Mouse (Mus musculus): ENCODE measurements around the gene Pkp3. TPM values are rescaled to one million over a fixed set of nuclear protein-coding genes. Genes with fewer than 3 reads are reported as not detected.
"Not testable (repeated sequence)": the region's sequence is repeated elsewhere in the genome, so short reads cannot be mapped to it uniquely, and the experiment has no call there.

Pkp3 gene
- not detected for total RNA-seq (2021)

GRCm38 (mm10) chr7:141077841-141078240, at the start of gene Pkp3:
Gene Pkp3 (plus strand): TSS chr7:141078218.
- intact Hi-C loops (cut with DNase I): no loop called here
- DNase-seq: no peak

GRCm38 (mm10) chr7:141028831-141029230, 49.2 kb upstream of the Pkp3 start, which contains the start of gene Gm17387:
Gene Gm17387 (plus strand): TSS chr7:141029131.
- intact Hi-C loops (cut with DNase I): no loop called here

GRCm38 (mm10) chr7:141030390-141030789, 47.6 kb upstream of the Pkp3 start:
- intact Hi-C loops (cut with DNase I): no loop called here

More at GRCm38 (mm10) chr7:141028831-141029230, 49.2 kb upstream of the Pkp3 start, which contains the start of gene Gm17387:
- DNase-seq: no peak

GRCm38 (mm10) chr7:141032458-141033167, 45.4 kb upstream of the Pkp3 start:
- intact Hi-C loops (cut with DNase I): no loop called here
- DNase-seq: no peak

More at GRCm38 (mm10) chr7:141030390-141030789, 47.6 kb upstream of the Pkp3 start:
- DNase-seq: no peak

- intact Hi-C loops (cut with DNase I); DNase-seq: not testable (repeated sequence)
Measured at GRCm38 (mm10) chr7:141036624-141037023, 41.4 kb upstream of the Pkp3 start.

- DNase-seq: no peak
- intact Hi-C loops (cut with DNase I): no loop called here
Measured at GRCm38 (mm10) chr7:141038090-141039032, 39.7 kb upstream of the Pkp3 start.

- no peak for DNase-seq
- intact Hi-C loops (cut with DNase I): loop anchor here (5.0 kb wide), 1 partner anchor 72 kb away; the partner anchor contains the start of gene Ifitm1
Measured at GRCm38 (mm10) chr7:141039386-141040107, 38.5 kb upstream of the Pkp3 start.

GRCm38 (mm10) chr7:141040867-141041606, 37.0 kb upstream of the Pkp3 start:
- intact Hi-C loops (cut with DNase I): loop anchor here (5.0 kb wide), 1 partner anchor 74 kb away; the partner anchor contains the start of gene Ifitm1
- no peak for DNase-seq

GRCm38 (mm10) chr7:141041661-141042060, 36.4 kb upstream of the Pkp3 start:
- intact Hi-C loops (cut with DNase I): loop anchor here (5.0 kb wide), 1 partner anchor 74 kb away; the partner anchor contains the start of gene Ifitm1

GRCm38 (mm10) chr7:141042539-141042938, 35.5 kb upstream of the Pkp3 start:
- DNase-seq: no peak

More at GRCm38 (mm10) chr7:141041661-141042060, 36.4 kb upstream of the Pkp3 start:
- peak; percentile 80 for DNase-seq

GRCm38 (mm10) chr7:141046931-141047580, 31.0 kb upstream of the Pkp3 start:
- no peak for DNase-seq
- intact Hi-C loops (cut with DNase I): no loop called here

More at GRCm38 (mm10) chr7:141042539-141042938, 35.5 kb upstream of the Pkp3 start:
- intact Hi-C loops (cut with DNase I): loop anchor here (5.0 kb wide), 1 partner anchor 75 kb away; the partner anchor contains the start of gene Ifitm1

- DNase-seq: peak; percentile 66
- intact Hi-C loops (cut with DNase I): loop anchor here (2.0 kb wide), 2 partner anchors 139 to 201 kb away; partner anchors contain the start of gene Odf3
Measured at GRCm38 (mm10) chr7:141047581-141048225, 30.3 kb upstream of the Pkp3 start.

- intact Hi-C loops (cut with DNase I): loop anchor here (2.0 kb wide), 2 partner anchors 140 to 202 kb away; partner anchors contain the start of gene Odf3
- peak; percentile 94 for DNase-seq
Measured at GRCm38 (mm10) chr7:141048226-141049218, 29.5 kb upstream of the Pkp3 start.

GRCm38 (mm10) chr7:141049326-141049725, 28.7 kb upstream of the Pkp3 start:
- no peak for DNase-seq
- intact Hi-C loops (cut with DNase I): loop anchor here (2.0 kb wide), 2 partner anchors 141 to 203 kb away; partner anchors contain the start of gene Odf3

GRCm38 (mm10) chr7:141051060-141051685, 26.8 kb upstream of the Pkp3 start:
- intact Hi-C loops (cut with DNase I): no loop called here
- DNase-seq: no peak

- DNase-seq: no peak
- intact Hi-C loops (cut with DNase I): no loop called here
Measured at GRCm38 (mm10) chr7:141052016-141052415, 26.0 kb upstream of the Pkp3 start.

- DNase-seq: no peak
- intact Hi-C loops (cut with DNase I): no loop called here
Measured at GRCm38 (mm10) chr7:141052421-141052820, 25.6 kb upstream of the Pkp3 start.
